Mouse (Mus musculus): ENCODE results near the gene Pde7b.

DNA sequence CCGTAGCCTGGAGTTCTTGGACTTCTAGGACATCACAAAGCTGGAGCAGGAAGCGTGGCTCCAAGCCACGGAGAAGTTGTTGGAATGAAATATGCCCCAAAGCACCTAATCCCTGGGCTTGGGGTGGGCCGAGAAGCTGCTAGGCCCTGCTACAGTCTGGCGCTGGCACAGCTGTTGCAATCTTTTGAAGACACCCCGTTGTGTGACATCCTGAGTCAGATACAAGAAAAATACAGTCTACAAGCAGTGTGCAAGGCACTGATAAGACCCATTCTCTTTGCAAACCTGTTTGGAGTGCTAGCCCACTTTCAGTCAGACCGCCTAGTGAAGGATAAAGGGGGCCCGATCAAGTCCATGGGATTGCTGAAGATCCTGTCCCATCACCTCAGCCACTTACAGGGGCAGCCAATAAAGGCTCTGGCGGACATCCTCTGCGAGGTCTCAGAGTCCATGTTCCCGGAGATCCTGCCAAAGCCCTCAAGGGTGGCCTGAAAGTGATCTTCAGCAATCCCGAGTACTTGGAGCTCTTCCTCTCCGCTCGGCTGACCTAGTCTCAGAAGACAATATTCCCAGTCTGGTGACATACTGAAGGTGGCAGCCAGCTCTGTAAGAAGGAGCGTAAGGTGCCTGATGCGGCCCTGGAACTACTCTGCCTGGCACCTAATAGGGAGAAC lies 99.0 kb downstream of the Pde7b start:
- no peak for TF ChIP-seq GATA1 (IDR thresholded peaks at IDR 0.05; ENCODE audit: borderline replicate concordance, low read length)
- no peak for TF ChIP-seq CTCF (IDR thresholded peaks at IDR 0.05; ENCODE audit: low read depth, low read length)
- no peak for TF ChIP-seq POLR2AphosphoS5 (IDR thresholded peaks at IDR 0.05; ENCODE audit: insufficient replicate concordance, low read depth, low read length)
- TF ChIP-seq TAL1 (conservative IDR thresholded peaks at IDR 0.05; ENCODE audit: low read depth, low read length): no peak
- no peak for TF ChIP-seq GATA2 (IDR thresholded peaks at IDR 0.05; ENCODE audit: borderline replicate concordance, low read depth, low read length)
